Comparison of ENCODE assay signal across 8 mouse cellular contexts in genomic region chr2:30654582-30654981, GRCm38 (mm10). TPM values are rescaled to one million over a fixed set of nuclear protein-coding genes. Genes with fewer than 3 reads are reported as not detected.
DNase-seq lines count a peak whose midpoint lies in the region; ATAC-seq lines count a peak whose summit lies in the region.
"Had no signal": no experiment of that assay in that cellular context is flagged by ENCODE, and none has a peak within 500 bp of the region (broad histone marks: within the 10 kb centered on the region; RNA-seq: fewer than 3 reads in every experiment).

No protein-coding gene starts in this region.

- peaks cover 16% of the 10 kb centered on the region for H3K9me3 ChIP-seq in megakaryocyte, embryonic 14.5 days
- H3K9me3 ChIP-seq in hindbrain, embryonic 13.5 days = no peaks in the 10 kb centered on the region
- H3K9me3 ChIP-seq in limb, embryonic 12.5 days = no peaks in the 10 kb centered on the region

- peaks cover 6% of the 10 kb centered on the region for H3K36me3 ChIP-seq in megakaryocyte, embryonic 14.5 days (replicated peaks; ENCODE audit: low read length)
- H3K36me3 ChIP-seq in hindbrain, embryonic 13.5 days = no peaks in the 10 kb centered on the region
- H3K36me3 ChIP-seq in limb, embryonic 12.5 days = no peaks in the 10 kb centered on the region

- peak overlapping the region; percentile 77 for H3K27ac ChIP-seq in hindbrain, embryonic 13.5 days
- peak overlapping the region; percentile 51 for H3K27ac ChIP-seq in limb, embryonic 12.5 days
- H3K27ac ChIP-seq: macrophage had no signal

- DNase-seq in lung, postnatal 36 days = no peak
- DNase-seq in urinary bladder, adult 2 months (ENCODE audit: low spot score) = no peak
- DNase-seq in spleen, postnatal 4 days (ENCODE audit: low spot score in 2 of 2) = no peak

- WGBS in hindbrain, embryonic 13.5 days = 72% methylated on average over 6 of the region's 6 CpGs
- 67% methylated on average over 6 of the region's 6 CpGs for WGBS in limb, embryonic 12.5 days

- H3K4me3 ChIP-seq in megakaryocyte, embryonic 14.5 days (replicated peaks) = peak overlapping the region; percentile 19
- H3K4me3 ChIP-seq in hindbrain, embryonic 13.5 days = no peak overlapping the region
- H3K4me3 ChIP-seq in limb, embryonic 12.5 days (replicated peaks) = no peak overlapping the region

- no peak overlapping the region for H3K4me2 ChIP-seq in hindbrain, embryonic 13.5 days
- H3K4me2 ChIP-seq in limb, embryonic 12.5 days = no peak overlapping the region

- peaks cover 23% of the 10 kb centered on the region for H3K27me3 ChIP-seq in megakaryocyte, embryonic 14.5 days (replicated peaks)
- no peaks in the 10 kb centered on the region for H3K27me3 ChIP-seq in hindbrain, embryonic 13.5 days
- no peaks in the 10 kb centered on the region for H3K27me3 ChIP-seq in limb, embryonic 12.5 days

- no peak for ATAC-seq in megakaryocyte, adult 5-6 weeks (ENCODE audit: poor library complexity, severe bottlenecking)
- ATAC-seq in hindbrain, embryonic 13.5 days (ENCODE audit: low FRiP score) = no peak
- ATAC-seq in limb, embryonic 12.5 days (ENCODE audit: insufficient number of reproducible peaks, insufficient read depth, low FRiP score, low TSS enrichment, low read depth) = no peak

- H3K9ac ChIP-seq in hindbrain, embryonic 13.5 days = no peak overlapping the region
- no peak overlapping the region for H3K9ac ChIP-seq in limb, embryonic 12.5 days (replicated peaks)

- peaks cover 82% of the 10 kb centered on the region for H3K4me1 ChIP-seq in megakaryocyte, embryonic 14.5 days
- H3K4me1 ChIP-seq in hindbrain, embryonic 13.5 days (replicated peaks) = peaks cover 91% of the 10 kb centered on the region
- H3K4me1 ChIP-seq in limb, embryonic 12.5 days (replicated peaks) = peaks cover 88% of the 10 kb centered on the region

RNA-seq across cellular contexts. Expression of gene Cstad, which starts 59.7 kb away (rescaled TPM):
- not detected in 2 replicates for polyA plus RNA-seq in megakaryocyte, embryonic 14.5 days (2012; ENCODE audit: insufficient read depth, low replicate concordance)
- 0.27 and 0.60 TPM in 2 replicates for total RNA-seq in megakaryocyte, adult 5-6 weeks (2015)
- total RNA-seq in megakaryocyte, adult 5-6 weeks (2017) = not detected in 2 replicates
- polyA plus RNA-seq in hindbrain, embryonic 13.5 days (2015; fragmentation: Nextera tagmentation; extraction: Ambion mirVana) = 0.77 and 0.83 TPM in 2 replicates
- 0.63 and 1.7 TPM in 2 replicates for polyA plus RNA-seq in limb, embryonic 12.5 days (2016; fragmentation: Nextera tagmentation; extraction: Ambion mirVana)
- polyA plus RNA-seq in urinary bladder, adult 2 months (2012; rRNA removed) = 5.8 and 6.3 TPM in 2 replicates
